Mouse (Mus musculus) intestine, embryonic 14.5 days (tissue): ENCODE data around the gene Inpp5e. TPM values are rescaled to one million over a fixed set of nuclear protein-coding genes. Genes with fewer than 3 reads are reported as not detected.

Experiments used
- ATAC-seq: fragments of 200-750 bp; cut with Nextera tagmentation; replicated peaks from 2 replicates; pipeline ENCODE4 v1.8.0; 2017; ENCODE audit warnings: low read depth, moderate number of reproducible peaks, moderate TSS enrichment, moderate library complexity; ENCODE audit not compliant: low FRiP score, low TSS enrichment
- DNase-seq: peaks from one replicate; pipeline ENCODE4 v3.0.0-alpha.2; 2018; ENCODE audit warnings: low spot score
- H3K27ac ChIP-seq: fragments of 300-500 bp; sonication (generic); 2 replicates; pipeline ENCODE4 v1.5.1; 2014; ENCODE audit warnings: low read depth, mild to moderate bottlenecking, control low read depth
- H3K27me3 ChIP-seq: fragments of 300-500 bp; sonication (generic); replicated peaks from 2 replicates; pipeline ENCODE4 v1.6.1; 2014; ENCODE audit warnings: low read length, control low read depth; ENCODE audit not compliant: control insufficient read depth, insufficient read depth
- H3K36me3 ChIP-seq: fragments of 300-500 bp; sonication (generic); 2 replicates; pipeline ENCODE4 v1.6.1; 2014; ENCODE audit warnings: low read length, control low read depth; ENCODE audit not compliant: control insufficient read depth, insufficient read depth
- H3K4me1 ChIP-seq: fragments of 300-500 bp; sonication (generic); replicated peaks from 2 replicates; pipeline ENCODE4 v1.6.1; 2014; ENCODE audit warnings: low read length, control low read depth, mixed read lengths; ENCODE audit not compliant: control insufficient read depth, insufficient read depth
- H3K4me2 ChIP-seq: fragments of 300-500 bp; sonication (generic); 2 replicates; pipeline ENCODE4 v1.6.1; 2014; ENCODE audit warnings: low read length
- H3K4me3 ChIP-seq: fragments of 300-500 bp; sonication (generic); 2 replicates; pipeline ENCODE4 v1.5.1; 2014; ENCODE audit warnings: low read depth, low read length, control low read depth, mixed read lengths
- H3K9ac ChIP-seq: fragments of 300-500 bp; sonication (generic); 2 replicates; pipeline ENCODE4 v1.6.1; 2014; ENCODE audit warnings: mild to moderate bottlenecking, low read length
- H3K9me3 ChIP-seq: fragments of 300-500 bp; sonication (generic); 2 replicates; pipeline ENCODE4 v1.6.1; 2016; ENCODE audit warnings: low read length, control low read depth; ENCODE audit not compliant: control insufficient read depth
- WGBS: fragments of 180-500 bp; shearing (Covaris S2); extraction: QIAGEN DNeasy Blood & Tissue Kit; methylation state at CpG from one replicate; pipeline ENCODE4 v1.1.7; 2014; 5-methylcytosine and 5-hydroxymethylcytosine counted together
- polyA plus RNA-seq: library from polyadenylated mRNA; unstranded; fragments of >200 nt; fragmentation: Nextera tagmentation; extraction: Ambion mirVana; gene quantifications from 2 replicates; pipeline ENCODE4 v1.2.1, GENCODE M21; 2014

Inpp5e gene
- polyA plus RNA-seq, 1 experiment from 2014 or later, result 18.4 TPM

DNA sequence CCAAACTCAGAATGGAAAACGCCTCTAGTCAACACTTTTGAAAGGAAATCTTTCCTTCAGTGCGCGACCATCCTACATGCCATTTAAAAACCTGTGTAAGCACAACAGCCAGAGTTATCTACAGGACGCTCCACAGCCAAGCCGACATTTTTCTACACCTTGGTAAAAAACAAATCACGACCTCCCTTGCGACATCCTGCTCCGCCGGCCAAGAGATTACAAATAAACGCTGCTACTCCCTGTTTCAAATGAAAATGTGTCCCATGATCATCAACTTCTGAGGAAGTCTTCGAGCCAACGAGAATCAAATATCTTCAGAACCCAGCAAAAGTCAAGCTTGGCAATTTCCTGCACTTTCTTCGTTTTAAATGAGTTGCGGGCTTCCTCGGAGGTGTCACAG is 35.4 kb upstream of the Inpp5e start:
- ATAC-seq, result no peak
- peak overlapping the region; percentile 83 for H3K27ac ChIP-seq
- peaks cover 24% of the 10 kb centered on the region for H3K4me1 ChIP-seq
- no peak for DNase-seq
- peak overlapping the region; percentile 97 for H3K4me2 ChIP-seq
- H3K27me3 ChIP-seq, result no peaks in the 10 kb centered on the region
- WGBS, result 3% methylated on average over 15 of the region's 15 CpGs
- peaks cover 25% of the 10 kb centered on the region for H3K36me3 ChIP-seq
- H3K9ac ChIP-seq, result peak overlapping the region; percentile 75
- peak overlapping the region; percentile 95 for H3K4me3 ChIP-seq
- no peaks in the 10 kb centered on the region for H3K9me3 ChIP-seq

DNA sequence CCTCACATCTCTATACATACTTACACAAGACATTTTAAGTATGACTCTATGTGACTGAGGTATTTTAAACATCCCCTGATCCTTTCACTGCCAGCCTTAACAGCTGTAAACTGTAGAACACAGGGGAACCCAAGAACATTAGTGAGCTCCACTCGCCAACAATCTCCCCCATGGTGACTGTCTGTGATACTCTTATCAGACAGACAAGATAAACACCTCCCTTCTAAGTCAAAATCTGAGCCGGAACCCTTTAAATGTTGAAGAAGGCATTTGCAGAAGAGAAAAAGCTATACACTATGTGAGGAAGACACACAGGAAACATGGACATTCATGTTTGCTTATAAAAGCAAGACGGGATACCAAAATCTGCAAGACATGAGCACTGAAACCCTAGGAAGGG is 34.9 kb upstream of the Inpp5e start:
- H3K27ac ChIP-seq, result no peak overlapping the region
- no peaks in the 10 kb centered on the region for H3K9me3 ChIP-seq
- peaks cover 24% of the 10 kb centered on the region for H3K4me1 ChIP-seq
- no peaks in the 10 kb centered on the region for H3K27me3 ChIP-seq
- peaks cover 30% of the 10 kb centered on the region for H3K36me3 ChIP-seq
- peak overlapping the region; percentile 75 for H3K9ac ChIP-seq
- peak overlapping the region; percentile 97 for H3K4me2 ChIP-seq
- no peak for DNase-seq
- 24% methylated on average over 3 of the region's 3 CpGs for WGBS
- H3K4me3 ChIP-seq, result peak overlapping the region; percentile 95
- ATAC-seq, result no peak

GRCm38 (mm10) chr2:26442843-26443242 is 33.8 kb upstream of the Inpp5e start:
- H3K36me3 ChIP-seq, result peaks cover 40% of the 10 kb centered on the region
- H3K4me1 ChIP-seq, result peaks cover 24% of the 10 kb centered on the region
- no peak overlapping the region for H3K27ac ChIP-seq
- H3K4me2 ChIP-seq, result no peak overlapping the region
- no peak overlapping the region for H3K4me3 ChIP-seq
- ATAC-seq, result no peak
- WGBS, result 88% methylated on average over 1 of the region's 1 CpGs
- no peak overlapping the region for H3K9ac ChIP-seq
- H3K9me3 ChIP-seq, result no peaks in the 10 kb centered on the region
- H3K27me3 ChIP-seq, result no peaks in the 10 kb centered on the region
- DNase-seq, result no peak

DNA sequence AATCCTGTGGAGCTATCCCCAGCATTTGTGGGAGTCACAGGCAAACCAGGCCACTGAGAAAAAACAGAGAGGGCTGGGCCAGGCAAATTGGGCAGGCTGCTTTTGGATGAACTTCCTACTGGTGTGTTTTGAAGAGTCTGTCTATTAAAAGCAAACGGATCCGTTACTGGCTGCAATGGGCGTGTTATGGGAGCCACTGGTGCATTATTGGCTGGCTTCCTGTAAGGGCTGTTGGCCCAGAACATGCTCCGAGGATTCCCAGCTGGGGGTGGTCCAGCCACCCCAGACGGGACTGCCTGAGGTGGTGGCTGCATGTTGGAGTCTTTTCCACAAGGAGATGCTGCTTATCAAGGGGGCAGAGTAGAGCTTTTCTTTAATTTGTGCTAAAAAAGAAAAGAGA is 32.7 kb upstream of the Inpp5e start:
- Histone ChIP-seq H3K36me3 (peaks cover 51% of the 10 kb centered on the region), H3K4me2 (no peak overlapping the region), H3K4me1 (peaks cover 19% of the 10 kb centered on the region), H3K4me3 (no peak overlapping the region), H3K9me3 (no peaks in the 10 kb centered on the region), H3K27me3 (no peaks in the 10 kb centered on the region), H3K27ac (no peak overlapping the region), H3K9ac (no peak overlapping the region)
- ATAC-seq (no peak), DNase-seq (no peak)
- WGBS, result 85% methylated on average over 5 of the region's 5 CpGs

- Histone ChIP-seq H3K9ac (no peak overlapping the region), H3K4me1 (peaks cover 15% of the 10 kb centered on the region), H3K27me3 (no peaks in the 10 kb centered on the region), H3K4me2 (no peak overlapping the region), H3K4me3 (no peak overlapping the region), H3K27ac (no peak overlapping the region), H3K9me3 (no peaks in the 10 kb centered on the region), H3K36me3 (peaks cover 53% of the 10 kb centered on the region)
- WGBS, result 96% methylated on average over 4 of the region's 4 CpGs
- no peak for ATAC-seq
- DNase-seq, result no peak
Observed at GRCm38 (mm10) chr2:26441261-26441660, 32.3 kb upstream of the Inpp5e start.

DNA sequence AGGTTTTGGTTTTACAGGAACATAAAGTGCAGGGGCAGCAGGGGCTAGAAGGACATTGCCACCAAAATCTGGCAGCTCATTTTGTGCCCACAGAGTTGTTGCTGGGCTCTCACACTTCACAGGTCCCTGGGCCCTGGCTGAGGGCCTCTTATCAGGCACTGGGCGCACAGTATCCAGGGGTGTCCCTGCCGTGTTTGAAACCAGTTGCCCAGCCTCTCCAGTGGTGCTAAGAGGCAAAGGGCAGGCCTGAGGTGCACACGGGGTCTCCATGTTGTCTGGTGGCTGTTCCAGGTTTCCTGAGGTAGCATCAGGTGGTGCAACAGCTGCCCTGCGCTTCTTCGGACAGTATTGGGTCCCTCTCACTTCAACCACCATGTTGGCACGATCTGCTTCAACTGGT is 30.7 kb upstream of the Inpp5e start:
- Histone ChIP-seq H3K4me1 (peaks cover 14% of the 10 kb centered on the region; the same call in 1 of the 2 replicates), H3K27me3 (no peaks in the 10 kb centered on the region), H3K4me3 (no peak overlapping the region), H3K36me3 (peaks cover 69% of the 10 kb centered on the region), H3K9ac (no peak overlapping the region), H3K4me2 (no peak overlapping the region), H3K9me3 (no peaks in the 10 kb centered on the region), H3K27ac (no peak overlapping the region)
- DNase-seq (no peak), ATAC-seq (no peak)
- 93% methylated on average over 6 of the region's 6 CpGs for WGBS

DNA sequence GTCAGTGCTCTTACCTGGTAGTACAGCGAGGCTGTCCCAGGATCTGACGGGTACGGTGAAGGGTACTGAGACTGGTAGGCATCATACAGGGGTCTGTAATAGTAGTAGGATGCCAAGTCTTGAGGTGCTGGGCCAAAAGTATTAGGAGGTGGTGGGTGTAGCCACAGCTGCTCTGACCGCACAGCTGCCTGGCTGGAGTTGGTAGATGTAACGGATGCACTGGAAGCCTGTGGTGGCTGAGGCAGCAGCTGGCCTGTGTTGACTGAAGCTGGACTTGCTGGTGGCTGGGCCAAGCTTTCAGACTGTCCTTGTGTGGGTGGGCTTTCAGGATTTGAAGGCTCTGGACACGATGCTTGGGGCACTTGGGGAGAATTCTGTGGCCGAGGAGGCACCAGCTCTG is 29.4 kb upstream of the Inpp5e start:
- no peak overlapping the region for H3K4me3 ChIP-seq
- ATAC-seq (no peak), DNase-seq (no peak)
- peaks cover 82% of the 10 kb centered on the region for H3K36me3 ChIP-seq
- no peaks in the 10 kb centered on the region for H3K9me3 ChIP-seq
- no peak overlapping the region for H3K4me2 ChIP-seq
- no peak overlapping the region for H3K27ac ChIP-seq
- H3K9ac ChIP-seq, result no peak overlapping the region
- H3K27me3 ChIP-seq, result no peaks in the 10 kb centered on the region
- 92% methylated on average over 7 of the region's 7 CpGs for WGBS
- H3K4me1 ChIP-seq, result 0 out of 2 replicates have a peak, but pooled peaks cover 4% of the 10 kb centered on the region

DNA sequence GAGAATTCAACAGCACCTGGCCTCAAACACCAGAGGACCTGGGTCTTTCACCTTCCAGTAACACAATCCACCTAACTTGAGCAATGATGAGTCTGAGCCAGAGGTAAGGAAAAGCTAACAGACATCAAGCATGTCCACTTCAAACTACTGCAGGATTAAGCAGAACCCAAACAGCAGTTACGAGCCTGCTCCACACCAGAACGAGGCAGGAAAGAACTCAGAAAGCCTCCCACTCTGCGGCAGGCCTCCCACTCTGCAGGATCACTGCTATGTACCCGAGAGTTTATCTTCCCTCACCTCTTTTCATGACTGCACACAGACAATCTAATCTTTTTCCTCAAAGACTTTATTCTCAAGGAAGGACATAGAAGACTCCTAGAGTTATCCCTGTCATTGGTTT is 28.2 kb upstream of the Inpp5e start:
- ATAC-seq (no peak), DNase-seq (no peak)
- Histone ChIP-seq H3K4me3 (no peak overlapping the region), H3K9ac (no peak overlapping the region), H3K27me3 (no peaks in the 10 kb centered on the region), H3K4me1 (no peaks in the 10 kb centered on the region), H3K36me3 (peaks cover 93% of the 10 kb centered on the region), H3K9me3 (no peaks in the 10 kb centered on the region), H3K27ac (no peak overlapping the region), H3K4me2 (no peak overlapping the region)
- WGBS, result 70% methylated on average over 4 of the region's 4 CpGs

GRCm38 (mm10) chr2:26434791-26435572 is 26.0 kb upstream of the Inpp5e start:
- Histone ChIP-seq H3K27ac (no peak overlapping the region), H3K4me1 (no peaks in the 10 kb centered on the region), H3K4me2 (no peak overlapping the region), H3K9me3 (no peaks in the 10 kb centered on the region), H3K27me3 (no peaks in the 10 kb centered on the region), H3K36me3 (peaks cover 96% of the 10 kb centered on the region), H3K4me3 (no peak overlapping the region), H3K9ac (no peak overlapping the region)
- 92% methylated on average over 7 of the region's 7 CpGs for WGBS
- ATAC-seq (no peak), DNase-seq (no peak)
